ENCODE assay signal across 10 mouse cellular contexts in the genomic region with DNA sequence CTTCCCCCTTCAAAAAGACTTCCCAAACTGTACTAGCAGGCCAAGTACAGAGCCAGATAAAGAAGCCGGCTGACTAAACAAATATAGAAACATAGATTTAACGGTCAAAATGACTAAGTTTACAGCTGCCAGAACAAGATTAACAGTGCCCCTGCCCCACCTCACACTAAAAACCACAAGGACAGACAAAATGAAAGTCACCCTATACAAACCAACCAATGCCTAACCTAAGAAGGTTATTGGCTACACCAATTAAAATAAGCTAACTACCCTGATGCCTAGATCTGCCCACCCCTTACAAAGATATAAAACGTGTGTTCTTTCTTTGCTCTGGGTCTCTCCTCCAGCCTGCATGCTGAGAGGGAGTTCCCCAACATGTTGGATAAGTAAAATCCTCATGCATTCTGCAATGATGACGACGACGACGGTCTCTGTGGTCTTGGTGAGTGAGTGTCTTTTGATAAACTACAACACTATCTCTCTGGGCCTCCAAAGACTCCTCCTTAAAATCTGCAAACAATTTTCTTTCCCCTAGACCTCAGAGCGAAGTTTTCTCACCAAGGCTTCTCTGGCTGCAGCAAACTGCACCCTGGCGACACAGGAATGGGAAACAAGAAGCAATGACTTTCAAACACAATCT.
"Had no signal": no experiment of that assay in that cellular context is flagged by ENCODE, and none has a peak within 500 bp of the region (broad histone marks: within the 10 kb centered on the region; RNA-seq: fewer than 3 reads in every experiment).

No protein-coding gene starts in this region.

- H3K4me1 ChIP-seq: neural tube, embryonic 15.5 days had no signal

- DNase-seq: kidney, adult 18-20 months; kidney, postnatal 25 days; midbrain, embryonic 14.5 days; thymus, postnatal 4 days had no signal

- H3K9me3 ChIP-seq: limb, embryonic 15.5 days; midbrain, embryonic 10.5 days; neural tube, embryonic 15.5 days had no signal

- H3K36me3 ChIP-seq: limb, embryonic 15.5 days; midbrain, embryonic 10.5 days; neural tube, embryonic 15.5 days had no signal

- H3K4me2 ChIP-seq: limb, embryonic 15.5 days; neural tube, embryonic 15.5 days had no signal

- H3K27me3 ChIP-seq: limb, embryonic 15.5 days; neural tube, embryonic 15.5 days had no signal

- H3K4me3 ChIP-seq: left cerebral cortex, adult 2 months; limb, embryonic 15.5 days; midbrain, embryonic 10.5 days; myocyte; neural tube, embryonic 15.5 days had no signal

- H3K27ac ChIP-seq: left cerebral cortex, adult 2 months; limb, embryonic 15.5 days; midbrain, embryonic 10.5 days; neural tube, embryonic 15.5 days; stomach, postnatal 0 days had no signal

- H3K9ac ChIP-seq: limb, embryonic 15.5 days; neural tube, embryonic 15.5 days had no signal
